Mouse (Mus musculus): Measurements from ENCODE around the gene Ahnak2.

Gene Ahnak2

GRCm38 (mm10) chr12:112795466-112796104 is 6.9 kb downstream of the Ahnak2 start:
- DNase-seq, result no peak

GRCm38 (mm10) chr12:112794998-112795397 is 7.5 kb downstream of the Ahnak2 start:
- DNase-seq, result no peak

GRCm38 (mm10) chr12:112794356-112794816 is 8.1 kb downstream of the Ahnak2 start:
- no peak for DNase-seq

GRCm38 (mm10) chr12:112793601-112794355 is 8.7 kb downstream of the Ahnak2 start:
- DNase-seq, result no peak

- no peak for DNase-seq
These were observed 11.4 kb downstream of the Ahnak2 start for GRCm38 (mm10) chr12:112791026-112791425.

GRCm38 (mm10) chr12:112774481-112774880 is 28.0 kb downstream of the Ahnak2 start:
- peak in 1 of 2 experiments; percentile 19 for DNase-seq

- DNase-seq, result peak in 1 of 2 experiments; percentile 17
These were observed 28.4 kb downstream of the Ahnak2 start for GRCm38 (mm10) chr12:112774026-112774425.

- DNase-seq, result no peak
These were observed 29.1 kb downstream of the Ahnak2 start for GRCm38 (mm10) chr12:112773366-112773765.

GRCm38 (mm10) chr12:112772306-112772705 is 30.2 kb downstream of the Ahnak2 start:
- DNase-seq, result no peak

- no peak for DNase-seq
These were observed 32.1 kb downstream of the Ahnak2 start for GRCm38 (mm10) chr12:112770396-112770795.

GRCm38 (mm10) chr12:112769751-112770150 is 32.7 kb downstream of the Ahnak2 start:
- DNase-seq, result no peak

GRCm38 (mm10) chr12:112769031-112769430 is 33.4 kb downstream of the Ahnak2 start:
- no peak for DNase-seq

GRCm38 (mm10) chr12:112768166-112768565 is 34.3 kb downstream of the Ahnak2 start:
- no peak for DNase-seq

- DNase-seq, result no peak
These were observed 35.2 kb downstream of the Ahnak2 start for GRCm38 (mm10) chr12:112767036-112767890.

- DNase-seq, result no peak
These were observed 35.9 kb downstream of the Ahnak2 start for GRCm38 (mm10) chr12:112766586-112766985.

GRCm38 (mm10) chr12:112764991-112765390 is 37.5 kb downstream of the Ahnak2 start:
- DNase-seq, result peak in 1 of 2 experiments; percentile 15

- peak in 1 of 2 experiments; percentile 27 for DNase-seq
These were observed 38.3 kb downstream of the Ahnak2 start for GRCm38 (mm10) chr12:112764141-112764540.

- peak in 1 of 2 experiments; percentile 16 for DNase-seq
These were observed 39.3 kb downstream of the Ahnak2 start for GRCm38 (mm10) chr12:112763176-112763575.

GRCm38 (mm10) chr12:112762018-112762417 is 40.4 kb downstream of the Ahnak2 start:
- no peak for DNase-seq

GRCm38 (mm10) chr12:112761411-112761810 is 41.0 kb downstream of the Ahnak2 start:
- DNase-seq, result no peak

- DNase-seq, result no peak
These were observed 42.1 kb downstream of the Ahnak2 start, which contains the start of gene Pld4 for GRCm38 (mm10) chr12:112760154-112760926. Pld4 (plus strand) TSS chr12:112760655.

GRCm38 (mm10) chr12:112759471-112759870 is 43.0 kb downstream of the Ahnak2 start:
- DNase-seq, result no peak

Measured in kidney, postnatal 25 days (tissue).